Mouse (Mus musculus) neural tube, embryonic 11.5 days (tissue): ENCODE data around the gene Sema3f. TPM values are rescaled to one million over a fixed set of nuclear protein-coding genes. Genes with fewer than 3 reads are reported as not detected.

Source experiments
- ATAC-seq: fragments of 200-750 bp; cut with Nextera tagmentation; 2 replicates; pipeline ENCODE4 v1.8.0; 2017; ENCODE audit warnings: moderate number of reproducible peaks, mild to moderate bottlenecking, moderate TSS enrichment, moderate library complexity; ENCODE audit not compliant: insufficient read depth, low FRiP score, low TSS enrichment
- DNase-seq: peaks from one replicate; pipeline ENCODE4 v3.0.0-alpha.2; 2015; ENCODE audit warnings: low spot score
- H3K27ac ChIP-seq: fragments of 300-500 bp; sonication (generic); 2 replicates; pipeline ENCODE4 v1.5.1; 2014; ENCODE audit warnings: low read depth, mild to moderate bottlenecking, low read length
- H3K27me3 ChIP-seq: fragments of 300-500 bp; sonication (generic); 2 replicates; pipeline ENCODE4 v1.6.1; 2014; ENCODE audit warnings: mild to moderate bottlenecking, low read length, mixed read lengths; ENCODE audit not compliant: control insufficient read depth, insufficient read depth
- H3K36me3 ChIP-seq: fragments of 300-500 bp; sonication (generic); 2 replicates; pipeline ENCODE4 v1.6.1; 2014; ENCODE audit warnings: mild to moderate bottlenecking, low read length, moderate library complexity, mixed read lengths; ENCODE audit not compliant: control insufficient read depth, insufficient read depth
- H3K4me1 ChIP-seq: fragments of 300-500 bp; sonication (generic); 2 replicates; pipeline ENCODE4 v1.6.1; 2014; ENCODE audit warnings: low read length, mixed read lengths; ENCODE audit not compliant: control insufficient read depth, insufficient read depth
- H3K4me2 ChIP-seq: fragments of 300-500 bp; sonication (generic); 2 replicates; pipeline ENCODE4 v1.6.1; 2014; ENCODE audit warnings: low read depth, mild to moderate bottlenecking, moderate library complexity
- H3K4me3 ChIP-seq: fragments of 300-500 bp; sonication (generic); 2 replicates; pipeline ENCODE4 v1.5.1; 2014; ENCODE audit warnings: low read depth, low read length
- H3K9ac ChIP-seq: fragments of 300-500 bp; sonication (generic); 2 replicates; pipeline ENCODE4 v1.6.1; 2014; ENCODE audit warnings: mild to moderate bottlenecking, low read length
- H3K9me3 ChIP-seq: fragments of 300-500 bp; sonication (generic); 2 replicates; pipeline ENCODE4 v1.6.1; 2016; ENCODE audit warnings: low read length; ENCODE audit not compliant: control insufficient read depth
- WGBS: fragments of 180-500 bp; shearing (Covaris S2); extraction: QIAGEN DNeasy Blood & Tissue Kit; methylation state at CpG from one replicate; pipeline ENCODE4 v1.1.7; 2014; 5-methylcytosine and 5-hydroxymethylcytosine counted together
- polyA plus RNA-seq: library from polyadenylated mRNA; unstranded; fragments of >200 nt; fragmentation: Nextera tagmentation; extraction: Ambion mirVana; gene quantifications from 2 replicates; pipeline ENCODE4 v1.2.1, GENCODE M21; 2014

The Sema3f gene
- polyA plus RNA-seq, 1 experiment from 2014 or later, result 15.3 TPM

- Histone ChIP-seq H3K9ac (peak overlapping the region; percentile 89), H3K4me1 (peaks cover 65% of the 10 kb centered on the region), H3K36me3 (no peaks in the 10 kb centered on the region), H3K4me3 (peak overlapping the region; percentile 90), H3K27me3 (no peaks in the 10 kb centered on the region), H3K9me3 (no peaks in the 10 kb centered on the region), H3K27ac (peak overlapping the region; percentile 98), H3K4me2 (peak overlapping the region; percentile 77)
- under 1% methylated on average over 15 of the region's 15 CpGs for WGBS
- DNase-seq, result peak; percentile 49
- ATAC-seq, result no peak
Observed at GRCm38 (mm10) chr9:107633661-107634405, 76.4 kb downstream of the Sema3f start.

DNA sequence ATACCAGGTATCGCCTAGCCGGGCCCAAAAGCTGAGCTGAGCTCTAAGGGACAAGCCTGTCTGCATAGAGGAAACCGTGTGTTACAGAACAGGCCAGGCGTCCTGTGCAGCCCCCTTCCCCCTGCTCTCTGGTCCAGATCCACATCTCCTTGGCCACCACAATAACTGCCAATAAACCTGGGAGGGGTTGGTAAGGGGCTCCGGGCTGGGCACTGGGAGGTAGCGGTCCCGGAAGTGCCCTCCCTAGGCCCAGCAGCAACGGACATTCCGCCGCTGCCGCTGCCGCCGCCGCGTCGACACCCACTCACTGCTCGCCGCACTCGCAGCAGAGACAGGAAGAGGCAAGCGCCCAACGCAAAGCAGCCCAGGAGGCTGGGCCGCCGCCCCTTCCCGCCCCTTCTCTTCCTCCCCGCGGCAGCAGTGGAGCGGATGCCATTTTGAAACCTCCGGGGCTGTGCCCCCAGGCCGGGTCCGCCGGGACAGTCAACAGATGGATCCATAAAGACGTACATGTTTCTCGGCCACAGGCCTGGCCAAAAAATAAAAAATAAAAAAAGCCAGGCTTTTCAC lies 77.1 kb downstream of the Sema3f start:
- H3K27me3 ChIP-seq, result no peaks in the 10 kb centered on the region
- no peaks in the 10 kb centered on the region; the same call in 1 of the 2 replicates for H3K36me3 ChIP-seq
- peak; percentile 79 for DNase-seq
- peak overlapping the region; percentile 77 for H3K4me2 ChIP-seq
- WGBS, result 2% methylated on average over 33 of the region's 33 CpGs
- H3K4me1 ChIP-seq, result peaks cover 72% of the 10 kb centered on the region
- no peaks in the 10 kb centered on the region for H3K9me3 ChIP-seq
- H3K9ac ChIP-seq, result peak overlapping the region; percentile 89
- H3K4me3 ChIP-seq, result peak overlapping the region; percentile 90
- H3K27ac ChIP-seq, result peak overlapping the region; percentile 98
- ATAC-seq, result no peak

DNA sequence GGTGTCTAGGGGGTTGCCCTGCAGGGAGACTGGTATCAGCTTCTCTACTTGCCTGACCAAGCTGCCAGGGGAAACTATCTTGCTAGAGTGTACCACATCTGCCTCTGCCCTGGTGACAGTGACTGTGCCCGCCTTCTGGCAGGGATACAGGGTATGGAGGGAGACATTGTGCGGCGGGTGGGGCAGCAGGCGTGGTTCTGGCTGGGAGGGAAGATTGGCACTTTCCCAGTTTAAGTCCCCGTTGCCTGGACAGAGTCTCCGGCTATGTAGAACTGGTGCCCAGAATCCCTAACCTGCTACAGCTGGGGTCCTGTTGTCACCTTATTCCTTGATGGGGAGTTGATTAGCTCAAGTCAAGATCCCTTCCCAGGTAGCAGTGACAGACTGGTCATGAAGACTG lies 77.8 kb downstream of the Sema3f start:
- peak overlapping the region; percentile 90 for H3K4me3 ChIP-seq
- ATAC-seq (no peak), DNase-seq (no peak)
- no peaks in the 10 kb centered on the region for H3K27me3 ChIP-seq
- 69% methylated on average over 6 of the region's 6 CpGs for WGBS
- peak overlapping the region; percentile 77 for H3K4me2 ChIP-seq
- no peaks in the 10 kb centered on the region for H3K9me3 ChIP-seq
- peak overlapping the region; percentile 98 for H3K27ac ChIP-seq
- H3K9ac ChIP-seq, result peak overlapping the region; percentile 89
- no peaks in the 10 kb centered on the region; the same call in 1 of the 2 replicates for H3K36me3 ChIP-seq
- H3K4me1 ChIP-seq, result peaks cover 75% of the 10 kb centered on the region

GRCm38 (mm10) chr9:107631861-107632260 lies 78.4 kb downstream of the Sema3f start:
- DNase-seq, result no peak
- WGBS, result 76% methylated on average over 8 of the region's 8 CpGs
- Histone ChIP-seq H3K27me3 (no peaks in the 10 kb centered on the region), H3K36me3 (no peaks in the 10 kb centered on the region; the same call in 1 of the 2 replicates), H3K4me2 (peak overlapping the region; percentile 77), H3K4me1 (peaks cover 75% of the 10 kb centered on the region), H3K9me3 (no peaks in the 10 kb centered on the region), H3K27ac (peak overlapping the region; percentile 98), H3K4me3 (peak overlapping the region; percentile 90), H3K9ac (peak overlapping the region; percentile 37; the same call in 1 of the 2 replicates)
- ATAC-seq, result no peak

Other genes with a start within 250 kb of the Sema3f start
- gene Tmem115, start 176.5 kb downstream of the Sema3f start, polyA plus RNA-seq, result 47.0 and 47.2 TPM in 2 replicates
- gene Cyb561d2, start 168.3 kb downstream of the Sema3f start, polyA plus RNA-seq, result 19.7 and 21.9 TPM in 2 replicates
- gene Nprl2, start 168.2 kb downstream of the Sema3f start, polyA plus RNA-seq, result 45.8 and 48.9 TPM in 2 replicates
- gene Zmynd10, start 163.2 kb downstream of the Sema3f start, polyA plus RNA-seq, result 0.65 and 1.3 TPM in 2 replicates
- 38.5 and 41.3 TPM in 2 replicates for gene Rassf1, start 158.9 kb downstream of the Sema3f start, polyA plus RNA-seq
- gene Tusc2, start 147.2 kb downstream of the Sema3f start, polyA plus RNA-seq, result 91.0 and 93.0 TPM in 2 replicates
- 124 and 128 TPM in 2 replicates for gene Hyal2, start 142.5 kb downstream of the Sema3f start, polyA plus RNA-seq
- gene Hyal1, start 133.5 kb downstream of the Sema3f start, polyA plus RNA-seq, result 3.3 and 4.0 TPM in 2 replicates
- 15.1 and 15.5 TPM in 2 replicates for gene Naa80, start 131.6 kb downstream of the Sema3f start, polyA plus RNA-seq
- 0.24 and 0.30 TPM in 2 replicates for gene Hyal3, start 129.7 kb downstream of the Sema3f start, polyA plus RNA-seq
- 35.2 and 39.0 TPM in 2 replicates for gene Ifrd2, start 122.8 kb downstream of the Sema3f start, polyA plus RNA-seq
- gene Sema3b, start 101.2 kb downstream of the Sema3f start, polyA plus RNA-seq, result 2.6 and 3.0 TPM in 2 replicates
- 434 and 452 TPM in 2 replicates for gene Gnai2, start 75.1 kb downstream of the Sema3f start, polyA plus RNA-seq
- 6.8 and 7.2 TPM in 2 replicates for gene Slc38a3, start 40.9 kb downstream of the Sema3f start, polyA plus RNA-seq
- 1.9 and 2.4 TPM in 2 replicates for gene Gnat1, start 30.8 kb downstream of the Sema3f start, polyA plus RNA-seq
- 196 and 197 TPM in 2 replicates for gene Rbm5, start 60.5 kb upstream of the Sema3f start, polyA plus RNA-seq
- 102 TPM in 2 replicates for gene Rbm6, start 162.8 kb upstream of the Sema3f start, polyA plus RNA-seq
- 16.3 and 19.2 TPM in 2 replicates for gene Mon1a, start 177.7 kb upstream of the Sema3f start, polyA plus RNA-seq
- 0.33 and 1.1 TPM in 2 replicates for gene Mst1r, start 196.4 kb upstream of the Sema3f start, polyA plus RNA-seq
- gene Actl11, start 218.0 kb upstream of the Sema3f start, polyA plus RNA-seq, result not detected in 2 replicates
- 3.5 and 4.3 TPM in 2 replicates for gene Camkv, start 225.2 kb upstream of the Sema3f start, polyA plus RNA-seq
- gene Traip, start 239.7 kb upstream of the Sema3f start, polyA plus RNA-seq, result 25.2 and 25.7 TPM in 2 replicates